Mouse (Mus musculus) kidney, adult 2 months (tissue): ENCODE measurements at regions not wholly inside any gene's neighbourhood (a gene's known extent, or its start where the extent isn't known, plus 50 kb on each side); places are given as distances from the start of the nearest gene placed in this dataset.

Experiments used
- DNase-seq: peaks from one replicate; pipeline ENCODE4 v3.0.0; 2021
- H3K27ac ChIP-seq: fragments of 200-500 bp; 2 replicates; pipeline ENCODE4 v1.5.1; 2012; ENCODE audit warnings: low read depth, low read length, control low read depth, inconsistent platforms; ENCODE audit not compliant: insufficient read depth
- H3K27me3 ChIP-seq: fragments of 200-500 bp; replicated peaks from 2 replicates; pipeline ENCODE4 v1.6.1; 2012; ENCODE audit warnings: mild to moderate bottlenecking, moderate library complexity, low read length, inconsistent platforms; ENCODE audit not compliant: control insufficient read depth, insufficient read depth
- H3K36me3 ChIP-seq: fragments of 200-500 bp; 2 replicates; pipeline ENCODE4 v1.6.1; 2012; ENCODE audit warnings: mild to moderate bottlenecking, moderate library complexity, low read length, inconsistent platforms; ENCODE audit not compliant: control insufficient read depth, insufficient read depth
- H3K4me1 ChIP-seq: fragments of 200-500 bp; 2 replicates; pipeline ENCODE4 v1.6.1; 2011; ENCODE audit warnings: low read length; ENCODE audit not compliant: control insufficient read depth, insufficient read depth
- H3K4me3 ChIP-seq: fragments of 200-500 bp; 2 replicates; pipeline ENCODE4 v1.5.1; 2011; ENCODE audit warnings: mild to moderate bottlenecking, low read depth, low read length, control low read depth; ENCODE audit not compliant: insufficient read depth
- CTCF ChIP-seq: fragments of 200-500 bp; conservative IDR thresholded peaks from 2 replicates; pipeline ENCODE4 v1.5.1; 2011; ENCODE audit warnings: low read depth, mild to moderate bottlenecking, control low read depth, low read length, moderate library complexity, mixed read lengths; ENCODE audit not compliant: insufficient read depth, insufficient read length
- POLR2A ChIP-seq: fragments of 200-500 bp; IDR thresholded peaks from one replicate; pipeline ENCODE4 v1.6.1; 2011; ENCODE audit warnings: low read depth, low read length, control low read depth
- WGBS: fragments of 180-500 bp; shearing (Covaris S2); methylation state at CpG from one replicate; pipeline ENCODE4 v1.1.7; 2018; 5-methylcytosine and 5-hydroxymethylcytosine counted together

DNA sequence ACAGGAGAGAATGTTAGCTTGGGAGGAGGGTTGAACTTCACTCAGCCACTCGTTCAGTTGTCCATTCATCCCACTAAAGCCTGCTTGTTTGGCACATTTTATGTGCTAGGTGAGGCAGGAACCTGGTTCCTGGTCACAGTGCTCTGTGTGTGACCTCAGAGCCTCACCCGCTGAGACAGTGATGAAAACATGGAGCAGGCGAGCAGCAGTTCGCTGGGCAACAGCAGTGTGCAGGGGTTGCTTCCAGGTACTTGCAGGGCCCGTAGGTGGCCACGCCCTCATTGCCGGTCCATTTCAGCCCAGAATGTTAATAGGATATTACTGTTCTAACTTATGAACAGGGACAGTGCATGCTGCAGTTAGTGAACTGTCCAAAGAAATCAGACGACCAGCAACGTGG lies 285.7 kb downstream of the Rngtt start:
- TF ChIP-seq CTCF (no peak), POLR2A (no peak)
- WGBS = 76% methylated on average over 9 of the region's 9 CpGs
- no peak overlapping the region for H3K4me3 ChIP-seq
- DNase-seq = no peak
- no peak overlapping the region for H3K27ac ChIP-seq
- no peaks in the 10 kb centered on the region for H3K27me3 ChIP-seq
- no peaks in the 10 kb centered on the region for H3K36me3 ChIP-seq
- H3K4me1 ChIP-seq = no peaks in the 10 kb centered on the region

DNA sequence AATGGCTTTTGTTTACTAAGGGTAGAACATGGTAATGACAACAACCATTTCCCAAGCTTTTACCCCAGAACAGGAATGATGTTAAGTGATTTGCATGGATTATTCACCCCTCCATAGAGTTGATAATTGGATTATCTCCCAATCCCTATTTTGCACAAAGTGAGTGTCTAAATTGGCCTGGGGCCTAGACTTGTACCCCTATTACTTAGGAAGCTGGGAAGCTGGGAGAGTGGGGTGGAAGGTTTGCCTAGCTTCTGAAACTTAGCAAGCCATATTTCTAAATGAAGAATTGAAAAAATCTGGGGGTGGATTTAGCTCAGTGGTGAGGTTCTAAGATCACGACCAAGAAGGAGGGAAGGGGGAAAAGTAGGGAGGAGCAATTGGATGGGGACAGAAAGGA lies 289.9 kb downstream of the Rngtt start:
- TF ChIP-seq CTCF (no peak), POLR2A (no peak)
- WGBS = 71% methylated on average over 1 of the region's 1 CpGs
- H3K4me1 ChIP-seq = no peaks in the 10 kb centered on the region

DNA sequence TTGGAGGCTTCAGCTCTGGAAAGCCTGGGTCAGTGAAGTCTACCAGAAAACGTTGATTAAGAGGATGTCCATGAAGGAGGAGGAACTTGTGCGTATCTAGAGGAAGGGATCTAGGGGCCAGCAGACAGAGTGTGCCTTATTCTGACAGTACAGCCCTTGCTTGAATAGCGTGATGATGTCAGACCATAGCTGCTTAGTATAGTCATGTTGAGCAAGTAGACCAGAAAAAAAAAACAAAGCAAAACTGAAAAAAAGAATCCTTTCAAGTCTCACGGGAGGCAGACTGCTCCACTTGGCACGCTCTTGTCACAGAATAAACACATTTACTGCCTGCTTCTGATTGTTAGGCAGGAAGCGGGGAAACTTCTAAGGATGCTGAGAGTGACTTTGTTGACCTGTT lies 290.7 kb downstream of the Rngtt start:
- no peak for DNase-seq
- H3K4me1 ChIP-seq = no peaks in the 10 kb centered on the region
- H3K4me3 ChIP-seq = no peak overlapping the region
- TF ChIP-seq POLR2A (no peak), CTCF (no peak)
- H3K27me3 ChIP-seq = no peaks in the 10 kb centered on the region
- H3K27ac ChIP-seq = no peak overlapping the region
- 38% methylated on average over 6 of the region's 6 CpGs for WGBS
- H3K36me3 ChIP-seq = no peaks in the 10 kb centered on the region

More for the DNA sequence above, 289.9 kb downstream of the Rngtt start:
- no peaks in the 10 kb centered on the region for H3K36me3 ChIP-seq
- DNase-seq = no peak
- no peak overlapping the region for H3K4me3 ChIP-seq
- H3K27ac ChIP-seq = no peak overlapping the region
- no peaks in the 10 kb centered on the region for H3K27me3 ChIP-seq

DNA sequence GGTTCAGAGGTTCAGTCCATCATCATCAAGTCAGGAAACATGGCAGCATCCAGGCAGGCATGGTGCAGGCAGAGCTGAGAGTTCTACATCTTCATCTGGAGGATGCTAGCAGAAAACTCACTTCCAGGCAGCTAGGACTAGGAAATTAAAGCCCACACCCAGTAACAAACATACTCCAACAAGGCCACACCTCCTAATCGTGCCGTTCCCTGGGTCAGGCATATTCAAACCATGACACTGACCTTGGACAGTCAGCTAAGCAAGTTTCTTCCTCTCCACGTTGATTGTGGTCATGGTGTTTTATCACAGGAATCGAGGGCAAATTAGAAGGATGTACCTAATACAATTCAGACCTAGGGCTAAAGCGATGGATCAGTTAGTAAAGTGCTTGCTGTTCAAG lies 294.5 kb downstream of the Rngtt start:
- TF ChIP-seq CTCF = no peak
- TF ChIP-seq POLR2A = no peak
- DNase-seq = no peak
- 92% methylated on average over 5 of the region's 5 CpGs for WGBS
- no peak overlapping the region for H3K27ac ChIP-seq
- H3K4me3 ChIP-seq = no peak overlapping the region
- no peaks in the 10 kb centered on the region for H3K27me3 ChIP-seq
- H3K4me1 ChIP-seq = no peaks in the 10 kb centered on the region
- no peaks in the 10 kb centered on the region for H3K36me3 ChIP-seq

DNA sequence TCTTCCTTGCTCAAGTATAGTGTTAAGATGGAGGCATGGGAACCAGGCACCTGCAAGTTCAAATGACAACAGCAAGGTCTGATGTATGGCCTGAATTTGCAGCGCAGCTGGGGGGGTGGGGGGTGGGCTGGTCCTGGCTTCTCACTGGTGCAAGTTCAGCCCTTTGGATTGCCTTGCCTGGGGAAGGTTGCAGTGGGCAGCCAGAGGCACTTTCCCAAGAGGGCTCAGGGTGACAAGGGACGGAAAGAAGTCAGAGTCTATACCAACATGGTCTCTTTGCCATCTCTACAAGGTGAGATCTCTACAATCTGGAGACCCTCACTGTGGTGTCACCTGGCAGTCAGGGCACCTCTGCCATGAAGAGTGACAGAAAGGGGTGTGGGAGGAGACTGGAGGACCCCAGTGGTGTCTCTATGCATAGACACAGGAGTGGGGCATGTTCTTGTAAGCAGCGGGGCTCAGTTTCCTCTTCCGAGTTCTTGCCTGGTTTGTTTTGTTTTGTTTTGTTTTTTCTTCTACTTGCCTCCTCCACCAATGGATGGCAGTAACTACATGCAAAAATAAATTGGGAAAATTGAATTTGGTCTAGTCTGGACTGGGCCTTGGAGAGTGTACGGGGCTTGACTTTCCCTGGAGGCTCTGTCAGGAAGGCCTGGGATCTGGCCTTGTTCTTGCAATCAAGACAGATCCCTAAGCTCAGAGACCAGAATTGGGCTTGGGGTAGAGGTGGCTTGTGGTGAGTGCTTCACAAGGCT lies 284.4 kb upstream of the Cnr1 start:
- Histone ChIP-seq H3K27ac (no peak overlapping the region), H3K36me3 (no peaks in the 10 kb centered on the region), H3K4me3 (no peak overlapping the region), H3K27me3 (no peaks in the 10 kb centered on the region), H3K4me1 (no peaks in the 10 kb centered on the region)
- TF ChIP-seq CTCF (no peak), POLR2A (no peak)
- 88% methylated on average over 5 of the region's 5 CpGs for WGBS
- DNase-seq = no peak

DNA sequence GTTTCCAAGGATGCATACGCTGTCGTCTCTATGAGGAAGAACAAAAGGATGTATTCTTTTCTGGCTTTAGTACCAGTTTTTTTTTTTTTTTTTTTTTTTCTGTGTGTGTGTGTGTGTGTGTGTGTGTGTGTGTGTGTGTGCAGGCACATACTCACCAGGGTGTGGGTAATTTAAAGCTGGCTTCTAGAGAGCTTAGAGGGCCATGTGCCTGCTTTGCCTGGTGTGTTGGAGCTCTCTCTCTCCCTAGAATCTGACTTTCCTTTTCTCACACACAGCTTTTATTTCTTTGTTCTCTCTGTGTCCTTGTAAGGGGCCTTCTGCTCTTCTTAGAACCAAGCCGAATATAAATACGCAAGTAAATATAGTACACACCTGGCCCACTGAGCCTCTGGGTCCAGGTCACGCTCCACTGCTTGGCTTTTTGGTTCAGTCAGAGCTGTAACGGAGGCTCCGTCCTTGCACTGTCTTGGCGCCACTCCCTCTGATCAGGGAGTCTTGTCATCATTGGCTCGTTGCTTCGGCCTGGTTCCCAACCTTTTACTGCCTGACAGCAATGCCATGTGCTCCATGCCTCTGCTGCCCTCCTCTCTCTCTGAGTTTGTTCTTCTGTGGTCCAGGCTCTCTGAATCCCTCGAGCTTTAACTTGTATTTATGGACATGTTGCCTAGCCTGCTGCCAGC lies 283.7 kb upstream of the Cnr1 start:
- Histone ChIP-seq H3K27ac (no peak overlapping the region), H3K27me3 (no peaks in the 10 kb centered on the region), H3K4me3 (no peak overlapping the region), H3K36me3 (no peaks in the 10 kb centered on the region), H3K4me1 (no peaks in the 10 kb centered on the region)
- peak; percentile 9 for DNase-seq
- TF ChIP-seq POLR2A = no peak
- TF ChIP-seq CTCF = no peak
- 59% methylated on average over 11 of the region's 11 CpGs for whole genome bisulfite sequencing

DNA sequence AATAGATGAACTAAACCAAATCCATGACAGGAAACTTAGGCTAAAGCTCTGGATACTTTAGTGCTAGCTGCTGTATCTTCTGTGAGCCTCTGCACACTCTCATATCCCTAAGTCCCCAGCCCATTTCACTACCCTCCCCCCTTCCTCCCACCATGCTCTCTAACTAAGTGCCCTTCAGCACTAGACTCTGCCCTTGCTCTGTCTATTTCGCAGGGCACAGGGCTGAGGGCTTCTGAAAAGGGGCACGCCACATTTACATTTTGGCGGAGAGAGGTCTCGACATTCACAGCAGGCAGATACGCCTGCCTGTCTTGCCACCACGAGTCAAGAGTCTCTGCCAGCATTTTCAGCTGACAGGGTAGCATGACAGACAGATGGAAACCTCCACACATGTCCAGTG lies 282.5 kb upstream of the Cnr1 start:
- Histone ChIP-seq H3K27ac (no peak overlapping the region), H3K4me3 (no peak overlapping the region), H3K27me3 (no peaks in the 10 kb centered on the region), H3K36me3 (no peaks in the 10 kb centered on the region), H3K4me1 (no peaks in the 10 kb centered on the region)
- WGBS = 56% methylated on average over 6 of the region's 6 CpGs
- TF ChIP-seq POLR2A (no peak), CTCF (no peak)
- no peak for DNase-seq
